Mouse (Mus musculus): ENCODE measurements around the gene Smtnl1. TPM values are rescaled to one million over a fixed set of nuclear protein-coding genes. Genes with fewer than 3 reads are reported as not detected.
A peak's percentile ranks its signal among the peaks of the same experiment; 100 is the strongest.

Gene Smtnl1
- total and polyA plus RNA-seq, 3 experiments, result not detected

- peak; percentile 59 for TF ChIP-seq SIN3A (IDR thresholded peaks at IDR 0.05; ENCODE audit: low read length)
- no peak for TF ChIP-seq TCF12 (IDR thresholded peaks at IDR 0.05; ENCODE audit: low read depth, low read length)
- no peak for TF ChIP-seq TAL1 (IDR thresholded peaks at IDR 0.05; ENCODE audit: low read length)
Measured at GRCm38 (mm10) chr2:84799041-84799561, 23.4 kb downstream of the Smtnl1 start (continued).

GRCm38 (mm10) chr2:84798493-84798921, 23.9 kb downstream of the Smtnl1 start, which contains the start of gene Ube2l6:
Gene Ube2l6, plus strand, starts transcription at chr2:84798828.
- peak within 1 kb of the TSS; percentile 72 to 86 for H3K4me3 ChIP-seq (ENCODE audit: control insufficient read depth in 1 of 2, insufficient read depth in 1 of 2, low read depth in 2 of 2, low read length in 2 of 2)
- H3K9me3 ChIP-seq (replicated peaks; ENCODE audit: insufficient read depth, low read length), result no peaks in the 10 kb centered on the region
- peak within 1 kb of the TSS; percentile 71 for H3K9ac ChIP-seq (ENCODE audit: control insufficient read depth, low read depth, low read length, poor library complexity, severe bottlenecking)
- H3K36me3 ChIP-seq (ENCODE audit: control insufficient read depth in 1 of 2, insufficient read depth in 2 of 2, low read length in 2 of 2), result peaks cover 0 to 5% of the 10 kb centered on the region in 2 experiments; a peak in 2 of 4 replicates
- TF ChIP-seq MAFK (IDR thresholded peaks at IDR 0.05; ENCODE audit: borderline replicate concordance, low read depth, low read length) (no peak), KAT2A (conservative IDR thresholded peaks at IDR 0.05; ENCODE audit: low read depth, low read length) (no peak), SMC3 (IDR thresholded peaks at IDR 0.05; ENCODE audit: low read depth, low read length) (no peak), TAL1 (IDR thresholded peaks at IDR 0.05; ENCODE audit: low read length) (peak; percentile 79), EP300 (IDR thresholded peaks at IDR 0.05; ENCODE audit: low read depth in 1 of 2, low read length in 2 of 2) (peak; percentile 53 to 78; a peak in 3 of 4 replicates), MEF2A (IDR thresholded peaks at IDR 0.05; ENCODE audit: extremely low read depth, insufficient replicate concordance, low read depth, low read length, poor library complexity, severe bottlenecking) (no peak), CTCF (IDR thresholded peaks at IDR 0.05 in 2 of 3, conservative IDR thresholded peaks at IDR 0.05 in 1 of 3; ENCODE audit: control insufficient read depth in 1 of 3, insufficient read depth in 1 of 3, low read depth in 2 of 3, low read length in 3 of 3, poor library complexity in 1 of 3, severe bottlenecking in 1 of 3) (no peak), MYB (IDR thresholded peaks at IDR 0.05; ENCODE audit: low read depth, low read length) (no peak), GABPA (IDR thresholded peaks at IDR 0.05; ENCODE audit: low read depth, low read length) (no peak), ETS1 (IDR thresholded peaks at IDR 0.05; ENCODE audit: low read depth, low read length) (peak; percentile 52), CHD2 (IDR thresholded peaks at IDR 0.05; ENCODE audit: low read length) (no peak), ZKSCAN1 (IDR thresholded peaks at IDR 0.05; ENCODE audit: low read depth, low read length) (no peak), USF2 (IDR thresholded peaks at IDR 0.05; ENCODE audit: borderline replicate concordance in 1 of 2, insufficient read depth in 1 of 2, low read depth in 1 of 2, low read length in 2 of 2) (no peak), HCFC1 (IDR thresholded peaks at IDR 0.05; ENCODE audit: low read depth, low read length) (no peak), NELFE (IDR thresholded peaks at IDR 0.05; ENCODE audit: low read depth, low read length) (peak; percentile 4; the same call in 1 of the 2 replicates), MXI1 (IDR thresholded peaks at IDR 0.05; ENCODE audit: low read depth, low read length) (peak; percentile 50; the same call in 1 of the 2 replicates), MAZ (IDR thresholded peaks at IDR 0.05; ENCODE audit: low read depth, low read length) (0 out of 2 replicates have a peak, but pooled peaks have one; percentile 24), SIN3A (IDR thresholded peaks at IDR 0.05; ENCODE audit: low read length) (peak; percentile 20; the same call in 1 of the 2 replicates), MYC (IDR thresholded peaks at IDR 0.05; ENCODE audit: low read depth, low read length) (no peak), JUND (IDR thresholded peaks at IDR 0.05; ENCODE audit: low read depth, low read length) (no peak), TBP (IDR thresholded peaks at IDR 0.05; ENCODE audit: low read depth, low read length) (no peak), GATA1 (IDR thresholded peaks at IDR 0.05; ENCODE audit: low read depth, low read length) (peak; percentile 75), ZMIZ1 (IDR thresholded peaks at IDR 0.05; ENCODE audit: low read depth, low read length) (no peak), E2F4 (IDR thresholded peaks at IDR 0.05; ENCODE audit: borderline replicate concordance, low read depth, low read length) (no peak), TCF12 (IDR thresholded peaks at IDR 0.05; ENCODE audit: low read depth, low read length) (peak; percentile 82), POLR2A (IDR thresholded peaks at IDR 0.05; ENCODE audit: control insufficient read depth in 1 of 2, insufficient read depth in 1 of 2, low read depth in 1 of 2, low read length in 2 of 2, poor library complexity in 1 of 2) (no peak)
- H3K4me1 ChIP-seq (ENCODE audit: control insufficient read depth in 1 of 2, insufficient read depth in 2 of 2, low read length in 2 of 2), result peaks cover 0 to 19% of the 10 kb centered on the region in 2 experiments
- peak; percentile 91 for DNase-seq (ENCODE audit: low read depth, low spot score)
- no peaks in the 10 kb centered on the region for H3K79me2 ChIP-seq (ENCODE audit: control insufficient read depth, insufficient read depth, low read length, poor library complexity)
- H3K27me3 ChIP-seq (ENCODE audit: control insufficient read depth in 1 of 2, insufficient read depth in 2 of 2, low read length in 2 of 2), result no peaks in the 10 kb centered on the region
- peak within 1 kb of the TSS; percentile 66 for H3K27ac ChIP-seq (ENCODE audit: control insufficient read depth, low read depth, low read length)

All from MEL (cell line).